Mouse (Mus musculus) CD4-positive, CD25-positive, alpha-beta regulatory T cell, adult 4 months (primary cell): ENCODE data around the gene Tspan15. TPM values are rescaled to one million over a fixed set of nuclear protein-coding genes. Genes with fewer than 3 reads are reported as not detected.

Experiments
- ATAC-seq: one replicate; pipeline ENCODE4 v1.8.0; 2017
- polyA plus RNA-seq, 2 experiments: library from polyadenylated mRNA; unstranded; fragments of 100-300 nt; shearing (Covaris generic); gene quantifications; one replicate each; pipeline ENCODE4 v1.2.1; 2017

Gene Tspan15
- polyA plus RNA-seq: under 1 TPM; 0.16 to 0.17 TPM

DNA sequence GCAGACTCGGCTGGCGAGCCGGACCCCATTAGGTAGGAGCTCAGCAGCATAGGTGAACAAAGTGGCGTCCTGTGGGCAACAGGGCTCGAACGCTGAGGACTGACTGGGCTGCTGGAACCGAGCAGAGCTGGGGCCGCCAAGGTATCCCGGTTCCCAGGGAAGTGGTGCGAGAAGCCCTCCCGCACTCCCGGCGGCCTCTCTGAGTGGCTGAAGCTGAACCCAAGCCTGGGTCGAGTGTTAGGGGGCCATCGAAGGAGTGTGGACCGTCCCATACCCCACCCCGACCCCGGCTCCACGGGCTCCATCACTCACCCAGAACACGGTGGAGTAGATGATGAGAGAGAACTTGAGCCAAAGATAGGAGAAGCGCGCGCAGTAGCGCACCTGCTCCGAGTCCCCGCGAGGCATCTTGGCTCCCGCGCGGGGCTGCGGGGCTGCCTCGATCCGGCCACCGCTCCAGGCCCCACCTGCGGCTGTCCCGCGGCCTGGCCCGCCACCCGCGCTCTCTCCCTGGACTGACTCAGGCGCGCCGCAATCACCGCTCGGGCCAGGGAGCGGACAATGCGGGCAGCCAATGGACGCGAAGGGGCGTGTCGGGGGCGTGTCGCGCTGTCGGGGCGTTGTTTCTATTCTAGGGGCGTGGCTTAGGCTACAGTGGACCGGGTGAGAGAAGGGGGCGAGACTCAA, at the start of gene Tspan15:
Tspan15 (minus strand) TSS at position 544 of the 687 bp plus-strand sequence.
- ATAC-seq: no peak

DNA sequence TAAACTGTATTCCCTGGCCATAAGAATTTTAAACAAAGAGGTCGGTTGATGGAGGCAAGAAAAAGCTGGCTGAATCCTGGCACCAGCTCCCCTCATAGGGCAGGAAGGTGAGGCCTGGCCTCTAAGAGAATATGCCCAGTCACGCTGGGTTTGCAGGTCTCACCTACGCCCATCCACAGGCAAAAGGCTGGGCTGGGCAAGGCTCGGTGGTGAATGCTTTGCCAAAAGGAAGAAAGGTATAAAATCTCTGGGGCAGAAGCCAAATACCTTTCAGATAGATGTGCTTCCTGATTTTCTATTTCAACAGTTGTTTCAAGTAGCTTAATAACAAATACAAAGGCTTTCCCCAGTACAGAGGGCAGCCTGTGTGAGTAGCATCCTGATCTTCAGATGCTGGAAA, 48.6 kb upstream of the Tspan15 start:
- no peak for ATAC-seq

DNA sequence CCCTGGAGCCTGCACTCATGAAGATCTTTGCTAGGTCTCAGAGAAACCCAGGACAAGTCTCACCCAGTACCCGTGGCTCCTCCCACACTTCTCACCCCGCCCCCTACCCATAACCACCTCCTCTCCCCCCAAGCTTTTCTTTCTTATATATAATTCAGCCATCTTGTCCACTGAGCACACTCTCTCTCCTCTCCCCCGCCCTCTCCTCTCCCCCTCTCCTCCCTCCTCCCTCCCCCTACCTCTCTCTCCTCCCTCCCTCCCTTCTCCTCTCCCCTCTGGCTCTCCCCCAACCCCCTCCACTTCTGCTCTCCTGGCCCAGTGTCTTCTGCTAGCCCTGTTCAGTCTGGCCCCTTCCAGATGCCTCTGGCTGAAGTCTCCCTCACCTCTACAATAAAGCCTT, 48.0 kb upstream of the Tspan15 start:
- no peak for ATAC-seq

DNA sequence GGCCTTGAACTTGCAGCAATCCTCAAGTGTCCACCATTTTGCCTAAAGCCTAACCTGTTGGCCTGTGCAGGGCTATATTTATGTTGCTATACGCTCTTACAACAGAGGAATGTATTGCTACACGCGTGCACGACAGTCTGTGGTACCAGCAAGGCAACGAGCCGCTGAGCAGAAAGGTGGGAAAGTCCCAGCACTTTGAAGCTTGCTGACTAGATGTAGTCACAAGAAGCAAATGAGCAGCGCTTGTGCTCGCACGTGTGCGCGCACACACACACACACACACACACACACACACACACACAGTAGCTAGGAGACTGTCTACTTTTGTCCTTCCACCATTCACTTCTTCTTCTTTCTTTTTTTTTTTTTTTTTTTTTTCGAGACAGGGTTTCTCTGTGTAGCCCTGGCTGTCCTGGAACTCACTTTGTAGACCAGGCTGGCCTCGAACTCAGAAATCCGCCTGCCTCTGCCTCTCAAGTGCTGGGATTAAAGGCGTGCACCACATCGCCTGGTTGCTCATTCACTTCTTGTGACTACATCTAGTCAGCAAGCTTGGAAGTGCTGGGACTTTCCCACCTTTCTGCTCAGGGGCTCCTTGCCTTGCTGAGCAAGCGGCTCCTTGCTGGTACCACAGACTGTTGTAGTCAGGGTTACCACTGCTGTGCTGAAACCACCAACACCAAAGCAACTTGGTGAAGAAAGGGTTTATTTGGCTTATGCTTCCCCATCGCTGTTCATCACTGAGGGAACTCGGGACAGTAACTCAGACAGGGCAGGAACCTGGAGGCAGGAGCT, 46.6 kb upstream of the Tspan15 start:
- ATAC-seq: peak; percentile 90

DNA sequence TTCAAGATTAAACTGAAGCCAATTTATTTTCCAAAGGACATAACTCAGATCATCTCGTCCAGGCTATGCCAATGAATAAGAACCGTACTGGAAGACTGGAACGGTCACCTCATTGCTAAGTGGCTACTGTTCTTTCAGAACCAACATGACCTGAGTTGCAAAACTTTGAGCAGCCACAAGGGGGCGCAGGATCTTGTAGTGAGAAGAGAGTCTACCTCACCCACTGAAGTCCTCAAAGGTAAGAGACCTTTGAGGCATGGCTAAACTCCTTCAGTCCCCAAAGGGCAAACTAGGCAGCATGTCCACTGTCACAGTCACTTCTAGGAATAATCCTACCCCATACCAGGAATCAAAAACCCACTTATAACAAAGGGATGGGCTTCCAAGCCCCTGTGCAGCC, 44.2 kb upstream of the Tspan15 start:
- ATAC-seq: peak; percentile 42

DNA sequence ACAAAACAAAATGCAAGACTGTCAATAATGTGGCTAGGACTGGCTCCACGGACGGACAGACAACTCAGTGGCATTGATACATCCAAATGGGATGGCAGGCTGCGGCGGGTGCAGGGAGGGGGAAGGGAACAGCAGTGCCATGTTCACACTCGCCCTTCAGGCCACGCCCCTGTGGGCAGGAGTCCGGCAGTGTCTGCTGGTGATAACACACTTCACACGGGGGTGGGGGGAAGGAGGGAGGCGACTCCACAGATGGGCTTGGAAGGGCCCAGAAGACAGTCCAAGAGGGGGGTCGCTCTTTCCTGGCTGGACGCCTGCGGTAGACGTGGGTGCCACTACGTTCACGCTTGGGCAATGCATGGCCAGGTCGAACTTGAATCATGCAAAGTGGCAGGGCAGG, 38.2 kb upstream of the Tspan15 start:
- no peak for ATAC-seq

DNA sequence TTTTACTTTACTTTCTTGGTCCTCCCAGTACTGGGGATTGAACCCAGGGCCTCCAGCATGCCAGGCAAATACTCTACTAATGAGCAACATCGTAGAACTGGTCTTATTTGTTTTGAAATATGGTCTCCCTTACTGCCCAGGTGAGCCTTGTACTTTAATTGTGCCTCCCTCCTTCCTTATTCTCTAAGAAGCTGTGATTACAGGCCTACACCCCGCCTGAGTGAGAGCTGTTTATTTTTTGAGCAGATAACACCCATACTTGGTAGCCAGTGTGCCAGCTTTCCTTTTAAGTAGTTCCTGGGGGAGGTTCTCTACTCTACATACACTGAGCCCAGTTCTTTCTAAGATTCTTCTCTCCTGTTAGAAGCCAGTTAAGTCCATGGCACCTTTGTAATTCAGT, 33.2 kb upstream of the Tspan15 start:
- ATAC-seq: no peak

DNA sequence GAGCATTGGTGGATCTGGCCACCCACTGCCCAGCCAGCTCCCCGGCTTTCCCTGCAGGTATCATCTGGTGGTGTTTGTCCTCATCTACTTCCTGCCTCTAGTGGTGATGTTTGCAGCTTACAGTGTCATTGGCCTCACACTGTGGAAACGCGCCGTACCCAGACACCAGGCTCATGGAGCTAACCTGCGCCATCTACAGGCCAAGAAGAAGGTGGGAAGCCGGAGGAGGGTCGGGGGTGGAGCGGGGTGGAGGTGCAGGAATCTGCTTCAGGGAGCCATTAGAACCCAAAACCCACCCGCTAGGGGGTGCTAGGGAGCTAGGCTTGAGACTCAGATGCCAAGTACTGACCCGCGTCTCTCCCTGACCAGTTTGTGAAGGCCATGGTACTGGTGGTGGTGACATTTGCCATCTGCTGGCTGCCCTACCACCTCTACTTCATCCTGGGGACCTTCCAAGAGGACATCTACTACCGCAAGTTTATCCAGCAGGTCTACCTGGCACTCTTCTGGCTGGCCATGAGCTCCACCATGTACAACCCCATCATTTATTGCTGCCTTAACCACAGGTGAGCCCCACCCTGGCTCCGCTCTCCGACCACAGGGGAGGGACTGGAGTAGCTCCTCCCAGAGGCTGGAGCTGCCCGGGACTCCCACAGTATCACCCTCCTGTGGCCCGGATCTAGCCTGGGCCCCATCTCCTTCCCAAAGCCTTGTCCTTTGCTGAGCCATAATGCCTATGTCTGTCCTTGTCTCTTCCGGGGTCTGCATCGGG, 30.2 kb upstream of the Tspan15 start:
- peak; percentile 96 for ATAC-seq

DNA sequence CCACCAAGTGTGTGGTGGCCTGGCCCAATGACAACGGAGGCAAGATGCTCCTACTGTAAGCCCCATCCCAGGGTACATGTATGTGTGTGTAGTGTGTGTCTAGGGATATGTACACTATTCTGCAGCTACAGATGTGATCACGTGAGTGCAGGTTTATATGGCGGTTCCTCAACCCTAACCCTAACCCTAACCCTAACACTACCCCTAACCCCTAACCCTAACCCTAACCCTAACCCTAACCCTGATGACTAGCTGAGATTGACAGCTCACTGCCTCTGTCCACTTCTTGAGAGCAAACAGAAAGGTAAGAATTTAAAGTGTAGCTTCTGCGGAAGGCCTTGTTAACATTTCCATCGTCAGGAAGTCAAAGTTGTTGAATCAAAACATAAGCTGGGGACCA, 27.2 kb upstream of the Tspan15 start:
- ATAC-seq: no peak

DNA sequence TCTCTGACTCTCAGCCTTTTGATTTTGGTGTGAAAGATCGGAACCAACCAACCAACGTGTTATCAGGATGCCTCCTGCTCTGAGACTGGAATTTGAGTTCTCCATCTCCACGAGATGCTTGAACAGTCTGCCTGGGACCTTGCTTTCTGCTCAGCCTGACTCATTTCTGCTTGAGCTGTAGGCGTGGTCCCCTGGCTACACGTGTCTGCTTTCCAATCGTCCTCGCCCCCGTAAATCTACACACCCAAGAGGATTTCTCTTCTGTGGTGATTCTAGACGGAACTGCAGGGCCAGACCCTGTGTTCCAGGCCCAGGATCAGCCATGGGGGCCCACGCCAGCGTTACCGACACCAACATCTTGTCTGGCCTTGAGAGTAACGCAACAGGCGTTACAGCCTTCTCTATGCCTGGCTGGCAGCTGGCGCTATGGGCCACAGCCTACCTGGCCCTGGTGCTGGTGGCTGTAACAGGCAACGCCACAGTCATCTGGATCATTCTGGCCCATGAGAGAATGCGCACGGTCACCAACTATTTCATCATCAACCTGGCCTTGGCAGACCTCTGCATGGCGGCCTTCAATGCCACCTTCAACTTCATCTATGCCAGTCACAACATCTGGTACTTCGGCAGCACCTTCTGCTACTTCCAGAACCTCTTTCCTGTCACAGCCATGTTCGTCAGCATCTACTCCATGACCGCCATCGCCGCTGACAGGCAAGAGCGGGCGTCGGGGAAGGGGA, 21.6 kb upstream of the Tspan15 start:
- no peak for ATAC-seq

DNA sequence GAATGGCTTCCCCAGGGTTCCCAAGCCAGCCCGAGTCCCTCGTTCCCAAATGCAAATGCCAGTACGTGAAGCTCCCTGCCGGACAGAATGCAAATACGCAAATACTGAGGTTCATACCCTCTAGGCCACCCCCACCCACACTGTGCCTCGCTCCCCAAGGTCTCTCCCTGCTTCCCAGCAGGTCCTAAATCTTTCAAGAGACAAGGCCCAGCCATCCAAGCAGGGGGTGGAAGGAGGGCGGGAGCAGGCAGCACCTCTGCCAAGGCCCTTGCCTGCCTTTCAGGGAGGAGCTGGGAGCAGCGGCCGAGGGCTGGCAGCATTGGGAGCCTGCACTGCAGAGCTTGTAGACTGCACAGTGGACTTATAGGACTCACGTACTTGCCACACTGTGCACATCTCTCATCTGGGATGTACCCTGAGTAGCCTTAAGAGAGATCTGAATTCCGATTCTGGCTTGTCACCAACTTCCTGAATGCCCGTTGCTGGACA, 21.0 kb upstream of the Tspan15 start, which contains the start of gene Tacr2:
Tacr2 (plus strand) TSS at position 439 of the 489 bp plus-strand sequence.
- ATAC-seq: no peak

DNA sequence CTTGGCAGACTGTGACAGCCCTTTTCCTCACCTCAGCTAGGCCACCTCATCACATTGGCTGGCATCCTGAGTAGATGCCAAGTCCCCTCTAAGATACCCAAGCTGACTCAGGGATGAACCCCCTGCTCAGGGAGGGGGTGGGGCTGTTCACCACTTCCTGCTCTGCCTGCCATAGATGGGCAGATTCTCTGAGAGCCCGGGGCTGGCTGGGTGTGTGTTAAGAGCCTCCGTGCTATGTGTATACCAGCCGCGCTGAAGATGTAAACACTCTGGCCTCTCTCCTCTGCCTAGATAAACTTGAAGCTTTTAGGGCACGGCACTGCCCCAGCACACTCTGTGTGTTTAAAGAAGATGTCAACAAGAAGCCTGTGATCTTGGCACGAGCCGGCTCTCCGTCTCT, 16.8 kb upstream of the Tspan15 start:
- peak; percentile 47 for ATAC-seq

DNA sequence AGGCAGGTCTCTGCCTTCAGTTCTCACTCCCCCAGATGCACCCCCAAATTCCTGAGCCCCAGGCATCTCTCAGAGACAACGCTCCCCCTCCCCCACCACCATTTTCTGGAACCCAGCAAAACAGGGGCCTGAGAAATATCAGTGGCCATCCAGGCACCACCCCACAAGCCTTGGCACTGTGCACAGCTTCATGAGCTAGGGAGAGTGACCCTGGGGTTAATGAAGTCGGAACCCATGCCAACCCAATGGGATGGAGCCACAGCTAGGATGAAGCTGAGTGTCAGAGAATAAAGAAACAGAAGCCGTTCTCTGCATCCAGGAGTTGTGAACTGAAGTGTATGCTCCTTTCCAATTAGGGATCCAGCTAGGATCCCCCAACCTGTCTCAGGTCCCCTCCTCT, 16.1 kb upstream of the Tspan15 start:
- ATAC-seq: no peak

DNA sequence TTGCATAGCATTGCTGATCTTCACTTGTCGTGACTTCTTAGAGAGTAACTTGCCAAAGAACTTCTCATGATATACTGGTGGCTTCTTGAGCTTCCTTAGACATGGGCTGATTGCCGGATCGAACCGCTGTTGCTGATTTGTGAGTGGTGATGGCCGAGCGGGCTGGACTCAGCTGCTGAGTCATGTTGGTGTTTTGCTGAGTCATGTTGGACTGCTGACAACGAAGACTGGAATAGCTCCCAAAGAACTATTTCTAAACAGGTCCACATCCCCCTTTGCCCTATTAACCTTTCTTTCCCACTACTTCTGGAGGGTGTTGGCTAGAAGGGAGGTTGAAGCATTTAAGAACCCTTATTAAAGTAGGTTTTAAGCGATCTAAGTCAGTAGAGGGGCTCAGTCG, 13.0 kb upstream of the Tspan15 start:
- no peak for ATAC-seq

DNA sequence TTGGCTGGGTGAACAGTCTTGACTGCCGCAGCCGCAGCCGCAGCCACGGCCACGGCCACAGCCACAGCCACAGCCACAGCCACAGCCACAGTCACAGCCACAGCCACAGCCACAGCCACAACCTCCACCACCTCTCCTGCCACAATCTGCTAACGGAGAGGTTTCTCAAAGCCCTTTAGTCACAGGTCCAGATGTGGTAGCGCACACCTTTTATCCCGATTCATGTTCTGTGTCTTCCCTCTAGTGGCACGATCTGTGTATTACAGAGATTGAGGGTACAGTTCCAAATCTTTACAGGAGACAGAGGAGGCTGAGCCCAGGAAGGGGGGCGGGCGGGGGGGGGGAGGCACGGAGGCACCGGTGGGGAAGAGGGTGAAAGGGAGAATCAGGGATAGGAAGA, 11.8 kb upstream of the Tspan15 start:
- ATAC-seq: no peak

DNA sequence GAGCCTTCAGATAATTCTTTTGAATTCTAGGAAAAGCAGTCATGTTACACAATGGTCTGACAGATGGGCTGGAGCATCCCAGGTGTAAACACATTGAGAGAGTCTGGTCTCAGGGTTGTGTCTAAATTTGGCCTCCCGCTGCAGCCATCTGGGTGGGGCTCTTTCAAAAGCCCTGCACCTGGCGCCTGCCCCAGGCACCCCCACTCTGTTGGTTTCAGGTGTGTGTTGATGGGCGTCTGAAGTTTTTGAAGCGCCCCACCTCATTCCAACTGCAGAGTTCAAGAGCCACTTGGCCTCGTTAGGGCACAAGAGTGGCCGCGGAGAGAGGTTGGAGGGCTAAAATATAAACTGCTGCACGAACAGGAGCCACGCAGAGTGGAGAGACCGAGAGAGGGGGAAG, 11.3 kb upstream of the Tspan15 start:
- ATAC-seq: no peak

DNA sequence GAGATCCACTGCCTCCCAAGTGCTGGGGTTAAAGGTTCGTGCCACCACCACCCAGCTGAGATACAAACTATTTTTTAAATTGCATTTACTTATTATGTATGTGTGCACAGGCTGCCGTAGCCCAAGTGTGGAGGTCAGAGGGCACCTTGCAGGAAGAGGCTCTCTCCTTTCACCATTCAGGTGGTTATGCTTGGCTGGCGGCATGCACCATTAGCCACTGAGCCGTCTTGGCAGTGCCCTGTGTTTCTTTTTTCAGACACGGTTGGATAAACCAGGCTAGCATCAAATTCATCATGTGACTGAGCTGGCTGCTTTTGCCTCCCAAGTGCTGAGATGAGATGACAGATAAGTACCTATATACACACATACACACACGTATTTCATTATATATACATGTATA, 8.2 kb upstream of the Tspan15 start:
- no peak for ATAC-seq

DNA sequence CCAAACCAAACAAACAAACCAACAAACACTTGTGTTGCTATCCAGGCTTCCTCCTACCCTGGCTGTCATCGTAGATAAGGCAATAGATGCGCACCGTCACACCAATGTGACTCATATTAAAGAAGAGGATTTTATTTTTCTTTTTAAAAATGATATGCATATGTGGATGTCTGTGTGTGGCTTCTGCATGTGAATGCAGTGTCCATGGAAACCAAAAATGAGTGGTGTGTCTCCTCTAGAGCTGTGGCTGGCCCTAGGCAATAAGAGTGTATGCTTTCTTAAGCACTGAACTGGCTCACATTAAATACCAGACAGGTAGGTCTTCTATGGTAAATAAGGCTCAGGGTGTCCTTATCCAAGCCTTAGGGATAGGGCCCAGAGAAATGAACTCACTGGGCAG, 7.6 kb upstream of the Tspan15 start:
- ATAC-seq: no peak

DNA sequence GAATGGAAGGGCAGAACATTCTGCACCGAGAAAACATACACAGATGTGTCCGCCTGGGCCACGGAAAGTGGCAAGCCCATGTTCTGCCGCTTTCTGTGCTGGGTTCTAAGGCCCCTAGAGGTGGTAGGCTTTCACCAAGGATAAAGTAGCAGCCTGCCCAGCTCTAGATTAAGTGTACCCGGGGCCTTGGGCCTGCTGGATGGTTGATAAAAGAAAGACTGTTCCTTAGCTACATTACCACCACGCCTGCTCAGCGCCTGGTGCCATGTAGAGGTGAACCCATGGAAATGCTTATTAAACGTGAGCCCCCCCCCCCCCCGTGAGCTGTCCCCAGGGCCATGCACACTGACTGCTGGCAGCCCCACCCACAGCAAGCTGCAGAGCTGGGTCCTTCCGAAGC, 6.2 kb upstream of the Tspan15 start:
- ATAC-seq: no peak

DNA sequence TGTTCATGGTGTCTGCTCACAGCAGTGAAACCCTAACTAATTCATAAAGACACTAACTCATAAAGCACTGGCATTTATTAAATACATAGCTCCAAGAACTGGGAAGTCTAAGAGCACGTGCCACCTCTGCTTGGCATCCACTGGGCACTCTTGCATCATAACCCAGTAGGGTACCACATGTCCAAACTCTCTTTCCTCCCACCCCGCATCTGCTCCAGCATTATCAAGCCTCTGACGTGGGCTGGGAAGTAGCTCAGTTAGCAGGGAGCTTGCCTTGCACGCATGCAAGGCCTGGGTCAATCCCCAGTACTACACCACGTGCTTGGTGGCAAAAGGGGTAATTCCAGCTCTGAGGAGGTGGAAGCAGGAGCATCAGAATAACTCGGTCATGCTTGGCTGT, 5.1 kb upstream of the Tspan15 start:
- no peak for ATAC-seq

DNA sequence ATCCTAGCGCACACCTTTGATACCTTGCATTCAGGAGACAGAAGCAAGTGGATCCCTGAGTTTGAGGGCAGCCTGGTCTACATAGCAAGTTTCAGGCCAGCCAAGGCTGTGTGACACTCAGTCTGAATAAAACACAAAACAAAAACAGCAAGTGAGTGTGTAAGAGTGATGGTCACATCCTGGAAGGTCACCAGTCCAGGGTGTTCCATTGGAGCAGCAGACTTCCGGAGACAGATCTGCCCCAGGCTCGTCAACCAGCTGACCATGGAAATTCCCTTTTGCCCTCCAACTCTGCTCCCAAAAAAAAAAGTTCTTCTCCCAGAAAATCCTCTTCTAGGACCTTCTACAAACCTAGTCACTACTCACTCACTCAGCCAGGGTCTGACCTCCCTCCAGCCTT, 760 bp upstream of the Tspan15 start:
- ATAC-seq: no peak

DNA sequence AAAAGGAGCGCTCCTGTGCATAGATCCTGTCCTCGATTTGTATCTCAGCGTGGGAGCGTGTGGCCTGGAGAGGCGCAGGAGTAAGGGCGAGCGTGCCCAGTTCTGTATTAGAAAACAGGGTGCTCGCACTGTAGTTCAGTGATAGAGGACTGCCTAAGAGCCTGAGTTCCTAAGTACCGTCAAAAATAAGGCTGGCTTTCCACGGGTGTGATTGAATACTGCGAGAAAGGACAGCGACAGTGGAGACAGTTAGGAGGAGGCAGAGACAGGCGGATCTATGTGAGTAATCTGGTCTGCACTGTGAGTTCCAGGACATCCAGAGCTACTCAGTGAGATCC, 313 bp upstream of the Tspan15 start:
- no peak for ATAC-seq

DNA sequence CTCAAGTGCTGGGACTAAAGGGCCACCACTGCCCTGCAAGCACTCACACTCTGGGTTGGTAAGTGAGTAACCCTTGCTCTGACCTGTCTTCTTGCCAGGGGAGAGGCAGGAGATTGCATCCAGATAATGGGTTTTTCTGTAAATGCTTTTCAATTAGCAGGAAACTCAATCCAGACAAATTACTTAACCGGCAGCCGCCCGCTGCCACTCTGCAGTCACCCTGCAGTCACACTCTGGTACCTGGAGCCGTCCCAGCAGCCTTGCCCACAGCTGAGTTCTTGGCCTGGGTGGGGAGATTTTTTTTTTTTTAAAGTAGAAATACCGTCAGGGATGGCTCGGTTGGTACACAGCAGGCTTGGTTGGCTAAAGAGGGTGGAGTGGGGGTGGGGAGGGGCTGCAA, 2.9 kb downstream of the Tspan15 start:
- ATAC-seq: no peak
